Mouse (Mus musculus): ENCODE results near the gene Cacna1d.

DNA sequence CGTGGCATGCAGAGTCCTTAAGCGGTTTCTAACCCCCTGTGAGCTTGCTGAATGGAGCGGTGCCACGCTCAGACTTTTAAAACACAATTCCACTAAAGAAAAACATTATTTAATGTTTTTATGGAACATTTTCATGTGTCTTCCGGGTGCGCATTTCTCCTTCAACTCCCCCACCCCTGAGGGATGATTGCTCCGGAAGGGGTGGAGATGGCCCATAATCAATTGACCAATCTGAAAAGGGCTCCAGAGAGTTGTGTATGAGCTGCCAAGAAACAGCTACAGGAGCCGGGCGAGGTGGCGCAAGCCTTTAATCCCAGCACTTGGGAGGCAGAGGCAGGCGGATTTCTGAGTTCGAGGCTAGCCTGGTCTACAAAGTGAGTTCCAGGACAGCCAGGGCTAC is 38.2 kb upstream of the Cacna1d start:
- TF ChIP-seq CTCF (IDR thresholded peaks at IDR 0.05; ENCODE audit: low read depth): no peak
- no peak for TF ChIP-seq EP300 (optimal IDR thresholded peaks at IDR 0.05)

Data from stomach, postnatal 0 days (tissue).